Mouse (Mus musculus) lung, adult 2 months (tissue): ENCODE results near the gene Spns2. TPM values are rescaled to one million over a fixed set of nuclear protein-coding genes. Genes with fewer than 3 reads are reported as not detected.
A peak's percentile ranks its signal among the peaks of the same experiment; 100 is the strongest.

Source experiments
- DNase-seq: peaks from one replicate; pipeline ENCODE4 v3.0.0; 2022
- H3K4me1 ChIP-seq: fragments of 200-500 bp; 2 replicates; pipeline ENCODE4 v1.6.1; 2011; ENCODE audit warnings: low read length; ENCODE audit not compliant: control insufficient read depth, insufficient read depth
- H3K4me3 ChIP-seq: fragments of 200-500 bp; replicated peaks from 2 replicates; pipeline ENCODE3; 2011; ENCODE audit warnings: low read depth, mild to moderate bottlenecking, control low read depth, low read length; ENCODE audit errors: extremely low read depth
- CTCF ChIP-seq: fragments of 200-500 bp; IDR thresholded peaks from 2 replicates; pipeline ENCODE4 v1.5.1; 2011; ENCODE audit warnings: mild to moderate bottlenecking, low read length, control low read depth; ENCODE audit not compliant: insufficient read depth
- POLR2A ChIP-seq: fragments of 200-500 bp; IDR thresholded peaks from 2 replicates; pipeline ENCODE4 v1.6.1; 2011; ENCODE audit warnings: low read depth, mild to moderate bottlenecking, control low read depth, low read length, borderline replicate concordance; ENCODE audit errors: extremely low read depth
- WGBS: fragments of 180-500 bp; shearing (Covaris S2); methylation state at CpG from one replicate; pipeline ENCODE4 v1.1.7; 2018; 5-methylcytosine and 5-hydroxymethylcytosine counted together
- polyA plus RNA-seq: library from polyadenylated mRNA; depleted of rRNA; stranded (reverse); fragments of >200 nt; gene quantifications from 2 replicates; pipeline ENCODE4 v1.2.3, GENCODE M21; 2012; rRNA removed

The Spns2 gene
- polyA plus RNA-seq, 1 experiment = 126 TPM

- no peak for DNase-seq
- TF ChIP-seq POLR2A (no peak), CTCF (no peak)
- Histone ChIP-seq H3K4me1 (peaks cover 2% of the 10 kb centered on the region; the same call in 1 of the 2 replicates), H3K4me3 (peak overlapping the region; percentile 83)
- WGBS = 6% methylated on average over 25 of the region's 25 CpGs
Measured at GRCm38 (mm10) chr11:72410521-72411092, 79.1 kb downstream of the Spns2 start.

- WGBS = 59% methylated on average over 12 of the region's 12 CpGs
- Histone ChIP-seq H3K4me3 (peak overlapping the region; percentile 47), H3K4me1 (peaks cover 2% of the 10 kb centered on the region; the same call in 1 of the 2 replicates)
- no peak for DNase-seq
- TF ChIP-seq CTCF = no peak
- no peak for TF ChIP-seq POLR2A
Measured at GRCm38 (mm10) chr11:72409649-72410385, 79.9 kb downstream of the Spns2 start.

- Histone ChIP-seq H3K4me1 (peaks cover 2% of the 10 kb centered on the region; the same call in 1 of the 2 replicates), H3K4me3 (peak overlapping the region; percentile 37)
- TF ChIP-seq POLR2A (no peak), CTCF (no peak)
- 59% methylated on average over 9 of the region's 9 CpGs for WGBS
- no peak for DNase-seq
Measured at GRCm38 (mm10) chr11:72408451-72409170, 81.1 kb downstream of the Spns2 start.

GRCm38 (mm10) chr11:72407574-72407973, 82.1 kb downstream of the Spns2 start:
- no peak for TF ChIP-seq CTCF
- no peak for TF ChIP-seq POLR2A
- DNase-seq = no peak
- no peak overlapping the region for H3K4me3 ChIP-seq
- peaks cover 2% of the 10 kb centered on the region; the same call in 1 of the 2 replicates for H3K4me1 ChIP-seq
- 26% methylated on average over 7 of the region's 7 CpGs for WGBS

- TF ChIP-seq CTCF (no peak), POLR2A (no peak)
- H3K4me3 ChIP-seq = no peak overlapping the region
- peaks cover 1% of the 10 kb centered on the region; the same call in 1 of the 2 replicates for H3K4me1 ChIP-seq
- DNase-seq = no peak
- WGBS = 27% methylated on average over 3 of the region's 3 CpGs
Measured at GRCm38 (mm10) chr11:72407081-72407480, 82.6 kb downstream of the Spns2 start.

GRCm38 (mm10) chr11:72406079-72406675, 83.5 kb downstream of the Spns2 start:
- H3K4me3 ChIP-seq = no peak overlapping the region
- no peak for DNase-seq
- TF ChIP-seq POLR2A = no peak
- TF ChIP-seq CTCF = no peak
- 51% methylated on average over 8 of the region's 8 CpGs for WGBS
- H3K4me1 ChIP-seq = no peaks in the 10 kb centered on the region; the same call in 1 of the 2 replicates

GRCm38 (mm10) chr11:72405532-72405931, 84.2 kb downstream of the Spns2 start:
- TF ChIP-seq CTCF = no peak
- TF ChIP-seq POLR2A = no peak
- H3K4me1 ChIP-seq = no peaks in the 10 kb centered on the region; the same call in 1 of the 2 replicates
- 43% methylated on average over 4 of the region's 4 CpGs for WGBS
- no peak overlapping the region for H3K4me3 ChIP-seq
- no peak for DNase-seq

GRCm38 (mm10) chr11:72402969-72403368, 86.7 kb downstream of the Spns2 start:
- 77% methylated on average over 12 of the region's 12 CpGs for WGBS

GRCm38 (mm10) chr11:72402017-72402416, 87.7 kb downstream of the Spns2 start:
- TF ChIP-seq CTCF (no peak), POLR2A (no peak)
- Histone ChIP-seq H3K4me3 (no peak overlapping the region), H3K4me1 (peaks cover 4% of the 10 kb centered on the region; the same call in 1 of the 2 replicates)
- DNase-seq = no peak
- WGBS = 55% methylated on average over 5 of the region's 5 CpGs

More at GRCm38 (mm10) chr11:72402969-72403368, 86.7 kb downstream of the Spns2 start:
- TF ChIP-seq CTCF (no peak), POLR2A (no peak)
- no peak overlapping the region for H3K4me3 ChIP-seq
- DNase-seq = no peak
- no peaks in the 10 kb centered on the region; the same call in 1 of the 2 replicates for H3K4me1 ChIP-seq

Other genes with a start within 250 kb of the Spns2 start
- gene Slc13a5, start 222.7 kb downstream of the Spns2 start, polyA plus RNA-seq = not detected in 2 replicates
- gene Xaf1, start 188.3 kb downstream of the Spns2 start, polyA plus RNA-seq = 28.2 and 55.3 TPM in 2 replicates
- 0.12 and 0.31 TPM in 2 replicates for gene Fbxo39, start 175.5 kb downstream of the Spns2 start, polyA plus RNA-seq
- 4.8 and 8.3 TPM in 2 replicates for gene Tekt1, start 127.5 kb downstream of the Spns2 start, polyA plus RNA-seq
- 32.1 and 34.5 TPM in 2 replicates for gene Smtnl2, start 78.2 kb downstream of the Spns2 start, polyA plus RNA-seq
- 2.9 and 7.0 TPM in 2 replicates for gene Ggt6, start 54.4 kb downstream of the Spns2 start, polyA plus RNA-seq
- 26.1 and 32.8 TPM in 2 replicates for gene Mybbp1a, start 48.5 kb downstream of the Spns2 start, polyA plus RNA-seq
- gene Spns3, start 60.6 kb upstream of the Spns2 start, polyA plus RNA-seq = 1.1 and 1.4 TPM in 2 replicates
- gene Ube2g1, start 117.4 kb upstream of the Spns2 start, polyA plus RNA-seq = 8.1 and 9.0 TPM in 2 replicates
- 22.9 and 33.4 TPM in 2 replicates for gene Ankfy1, start 200.1 kb upstream of the Spns2 start, polyA plus RNA-seq